Mouse (Mus musculus) adipocyte (in vitro differentiated cells): ENCODE data around the gene Cobll1.

Source experiments
- DNase-seq: peaks from one replicate; pipeline ENCODE4 v3.0.0-alpha.2; 2016; ENCODE audit warnings: low spot score

Cobll1 gene

DNA sequence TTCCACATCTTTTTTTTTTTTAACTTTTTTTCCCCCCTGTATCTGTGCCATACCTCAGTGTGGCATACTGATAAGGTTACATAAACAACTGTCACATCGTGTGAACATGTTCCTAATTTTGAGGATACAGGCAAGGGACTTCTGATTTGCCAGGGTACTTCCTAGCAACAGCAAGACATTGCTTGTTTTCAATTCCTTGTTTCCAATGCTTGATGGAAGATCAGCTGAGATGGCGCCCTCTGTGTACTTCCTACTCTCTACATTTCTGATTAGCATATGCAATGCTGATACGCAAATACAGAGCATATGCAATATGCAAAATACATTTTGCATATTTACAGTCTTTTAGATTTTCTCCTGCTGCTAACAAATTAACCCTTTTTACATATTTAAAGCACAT lies 152.0 kb downstream of the Cobll1 start:
- DNase-seq, result no peak

- DNase-seq, result no peak
Measured at GRCm38 (mm10) chr2:65083411-65083810, 155.8 kb downstream of the Cobll1 start.

DNA sequence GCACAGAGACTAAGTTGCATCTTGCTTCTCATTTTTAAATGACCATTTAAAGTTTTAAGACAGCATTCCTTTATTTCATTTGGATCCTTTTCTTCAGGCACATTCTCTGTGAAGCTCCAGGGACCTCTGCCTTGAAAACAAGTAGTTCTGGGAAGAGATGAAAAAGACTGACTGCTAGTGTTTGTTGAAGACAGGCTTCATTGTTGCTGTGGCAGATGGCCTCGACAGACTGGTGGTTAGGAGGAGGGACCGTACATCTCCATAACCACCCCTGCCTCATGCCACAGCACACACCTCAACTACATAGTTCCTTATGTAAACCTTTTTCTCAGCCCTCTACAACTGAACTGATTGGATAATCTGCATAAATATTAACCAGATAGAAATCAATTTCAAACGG lies 161.7 kb downstream of the Cobll1 start:
- DNase-seq, result no peak

DNA sequence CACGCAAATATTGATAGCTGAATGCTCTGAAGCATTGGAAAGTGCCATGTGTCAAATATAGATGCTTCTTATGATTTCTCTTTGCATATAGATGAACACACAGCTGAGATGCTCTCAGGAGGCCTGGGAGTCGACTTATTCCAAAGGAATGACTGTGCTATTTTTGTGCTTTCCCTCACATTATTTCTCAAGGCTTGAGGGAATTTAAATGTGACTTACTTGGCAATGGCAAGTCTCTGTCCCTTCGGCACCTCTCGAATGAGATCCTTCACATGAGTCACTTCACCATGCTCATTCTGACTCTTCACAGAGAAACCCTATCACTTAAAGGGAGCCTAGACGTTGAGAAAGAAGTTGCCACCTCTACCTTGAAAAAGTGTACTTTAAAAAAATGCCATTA lies 163.4 kb downstream of the Cobll1 start:
- no peak for DNase-seq

GRCm38 (mm10) chr2:65075431-65075830 lies 163.8 kb downstream of the Cobll1 start:
- DNase-seq, result no peak

DNA sequence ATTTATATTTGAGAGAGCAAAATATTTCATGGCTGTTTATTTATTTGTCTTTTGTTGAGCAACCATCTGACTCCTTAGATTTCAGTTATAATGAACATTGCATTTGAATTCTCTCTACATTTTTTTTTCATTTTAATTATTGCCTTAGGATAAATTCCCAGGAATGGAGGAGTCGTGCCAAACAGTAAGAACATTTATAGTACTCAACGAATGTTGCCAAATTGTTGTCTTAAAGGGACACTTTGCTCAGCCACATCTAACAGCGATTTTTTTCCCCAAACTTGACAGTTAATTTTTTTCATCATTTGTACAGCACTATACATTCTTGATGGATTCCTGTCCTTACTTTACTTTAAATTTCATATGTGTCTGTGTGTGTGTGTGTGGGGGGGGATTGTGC lies 167.0 kb downstream of the Cobll1 start:
- DNase-seq, result no peak

DNA sequence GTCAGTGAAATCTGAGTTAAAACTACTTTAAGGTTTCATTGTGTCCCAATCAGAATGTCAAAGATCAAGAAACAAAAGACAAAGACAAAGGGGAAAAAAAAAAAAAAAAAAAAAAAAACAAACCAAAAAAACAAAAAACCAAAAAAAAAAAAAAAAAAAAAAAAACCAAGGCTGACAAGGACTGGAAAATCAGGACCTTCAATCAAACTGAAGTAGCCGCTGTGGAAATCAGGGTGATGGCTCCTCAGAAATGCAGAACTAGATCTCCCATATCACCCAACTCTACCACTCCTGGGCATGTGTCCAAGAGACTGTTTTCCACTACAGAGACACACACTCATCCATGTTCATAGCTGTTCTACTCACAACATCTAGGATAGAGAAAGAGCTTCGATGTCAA lies 185.4 kb downstream of the Cobll1 start:
- peak; percentile 20 for DNase-seq

DNA sequence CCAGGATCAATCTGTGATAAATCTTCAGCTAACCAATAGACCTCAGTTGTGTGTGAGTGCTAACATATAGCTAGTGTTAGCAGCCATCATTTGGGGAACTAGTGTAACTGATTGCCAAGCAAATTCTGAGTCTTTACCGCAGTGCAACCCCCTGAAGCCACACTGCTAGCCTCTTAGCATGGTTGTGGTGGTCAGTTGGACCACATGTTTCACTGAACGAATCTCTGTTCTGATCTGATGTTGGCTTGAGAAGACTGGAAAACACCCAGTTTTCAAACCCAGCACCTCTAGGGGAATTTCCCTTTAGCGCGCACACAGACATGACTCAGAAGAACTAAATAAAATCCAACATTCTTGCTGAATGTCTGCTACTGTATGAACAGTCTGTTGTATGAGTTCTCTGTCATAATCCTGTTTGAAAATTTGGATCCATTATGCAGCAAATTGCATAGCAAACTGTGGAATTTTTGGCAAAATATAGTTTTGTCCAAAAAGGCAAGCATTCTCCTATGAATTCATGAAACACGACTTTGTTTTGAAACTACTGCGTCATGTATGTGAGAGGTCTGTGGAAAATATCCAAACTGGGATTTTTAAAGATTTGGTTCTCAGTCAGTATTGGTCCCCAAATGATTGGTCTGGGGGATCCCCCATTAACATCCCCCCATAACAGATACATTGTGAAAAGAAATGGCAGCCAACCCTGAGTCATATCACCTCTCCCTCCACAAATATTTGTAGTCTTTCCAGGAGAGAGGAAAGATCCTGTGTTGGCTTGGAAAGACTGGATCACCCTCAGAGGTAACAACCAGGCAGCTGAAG lies 186.8 kb downstream of the Cobll1 start:
- DNase-seq, result no peak

- DNase-seq, result no peak
Measured at GRCm38 (mm10) chr2:65050776-65051175, 188.4 kb downstream of the Cobll1 start.

- no peak for DNase-seq
Measured at GRCm38 (mm10) chr2:65048234-65049017, 190.8 kb downstream of the Cobll1 start.
